Mouse (Mus musculus): ENCODE data around the gene Enthd1. TPM values are rescaled to one million over a fixed set of nuclear protein-coding genes. Genes with fewer than 3 reads are reported as not detected.

Gene Enthd1
- total RNA-seq, 2 experiments from 2014 or later: 0.16 to 0.18 TPM

- intact Hi-C loops (cut with DNase I): no loop called here
- no peak for DNase-seq
These were observed 147.9 kb downstream of the Enthd1 start for GRCm38 (mm10) chr15:80417066-80417465.

GRCm38 (mm10) chr15:80415132-80415531, 149.8 kb downstream of the Enthd1 start:
- intact Hi-C loops (cut with DNase I): no loop called here

GRCm38 (mm10) chr15:80413988-80414721, 150.8 kb downstream of the Enthd1 start:
- intact Hi-C loops (cut with DNase I): no loop called here
- no peak for DNase-seq

More at GRCm38 (mm10) chr15:80415132-80415531, 149.8 kb downstream of the Enthd1 start:
- peak; percentile 38 for DNase-seq

- DNase-seq: peak; percentile 74
- intact Hi-C loops (cut with DNase I): no loop called here
These were observed 151.9 kb downstream of the Enthd1 start for GRCm38 (mm10) chr15:80413070-80413469.

- intact Hi-C loops (cut with DNase I): no loop called here
- peak; percentile 45 for DNase-seq
These were observed 154.3 kb downstream of the Enthd1 start for GRCm38 (mm10) chr15:80410661-80411060.

- intact Hi-C loops (cut with DNase I): no loop called here
- DNase-seq: peak; percentile 34
These were observed 157.1 kb downstream of the Enthd1 start for GRCm38 (mm10) chr15:80407873-80408272.

Other genes starting within 250 kb of the Enthd1 start
- under 1 TPM; 0.32 to 0.34 TPM for gene Grap2, start 7.4 kb upstream of the Enthd1 start, total RNA-seq (2021)
- under 1 TPM; 0.44 to 0.52 TPM for gene Fam83f, start 106.7 kb upstream of the Enthd1 start, total RNA-seq (2021)
- 100 to 1,000 TPM; 145 to 146 TPM for gene Tnrc6b, start 146.2 kb upstream of the Enthd1 start, total RNA-seq (2021)

Measured in left cerebral cortex, postnatal 4 days (tissue).